Mouse (Mus musculus): ENCODE data around the gene Gcgr.

DNA sequence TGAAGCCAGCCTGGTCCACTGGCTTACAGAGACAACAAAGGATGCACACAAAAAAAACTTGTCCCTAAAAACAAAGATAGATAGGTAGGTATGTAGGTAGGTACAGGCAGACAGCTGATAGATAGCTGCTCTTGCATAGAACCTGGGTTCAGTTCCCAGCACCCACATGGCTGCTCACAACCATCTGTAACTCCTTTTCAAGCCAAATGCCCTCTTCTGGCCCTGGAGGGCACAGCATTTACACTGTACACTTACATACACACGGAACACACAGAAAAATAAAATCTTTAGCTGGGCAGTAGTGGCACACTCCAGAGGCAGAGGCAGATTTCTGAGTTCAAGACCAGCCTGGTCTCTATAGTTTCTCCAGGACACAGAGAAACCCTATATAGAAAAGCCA is 53.4 kb downstream of the Gcgr start:
- TF ChIP-seq GATA1 (IDR thresholded peaks at IDR 0.05; ENCODE audit: low read depth, low read length) (no peak), CHD2 (IDR thresholded peaks at IDR 0.05; ENCODE audit: low read length) (no peak), MYB (IDR thresholded peaks at IDR 0.05; ENCODE audit: low read depth, low read length) (no peak), EP300 (IDR thresholded peaks at IDR 0.05; ENCODE audit: low read depth in 1 of 2, low read length in 2 of 2) (no peak), POLR2A (IDR thresholded peaks at IDR 0.05; ENCODE audit: control insufficient read depth in 1 of 2, insufficient read depth in 1 of 2, low read depth in 1 of 2, low read length in 2 of 2, poor library complexity in 1 of 2) (no peak), CTCF (IDR thresholded peaks at IDR 0.05 in 2 of 3, conservative IDR thresholded peaks at IDR 0.05 in 1 of 3; ENCODE audit: control insufficient read depth in 1 of 3, insufficient read depth in 1 of 3, low read depth in 2 of 3, low read length in 3 of 3, poor library complexity in 1 of 3, severe bottlenecking in 1 of 3) (peak in 1 of 3 experiments; percentile 19; a peak in 2 of 6 replicates), SMC3 (IDR thresholded peaks at IDR 0.05; ENCODE audit: low read depth, low read length) (peak; percentile 15; the same call in 1 of the 2 replicates), UBTF (IDR thresholded peaks at IDR 0.05; ENCODE audit: borderline replicate concordance, insufficient read depth, low read depth, low read length) (no peak), ZNF384 (IDR thresholded peaks at IDR 0.05; ENCODE audit: low read depth, low read length) (no peak), E2F4 (IDR thresholded peaks at IDR 0.05; ENCODE audit: borderline replicate concordance, low read depth, low read length) (no peak)

Measured in MEL (cell line).